Mouse (Mus musculus) v-Abl transformed pro-B cells (cell line): ENCODE results near the gene Ciao2a.

Experiments
- in situ Hi-C, 2 experiments: fragments of 400-800 bp; cut with MboI; formaldehyde crosslinking; loops; one replicate each; pipeline ENCODE4 v1.15.1; 2025; ENCODE audit not compliant: unreplicated experiment in 2 of 2

Gene Ciao2a

GRCm38 (mm10) chr9:66157958-66158830, 31.8 kb downstream of the Ciao2a start, which contains the start of gene Dapk2:
Dapk2 (plus strand) TSS chr9:66158223.
- in situ Hi-C loops = loop anchor here in 1 of 2 experiments (25.0 kb wide), 2 partner anchors 129 to 229 kb away; no protein-coding TSS in a partner anchor

- in situ Hi-C loops = loop anchor here in 1 of 2 experiments (25.0 kb wide), 2 partner anchors 128 to 228 kb away; no protein-coding TSS in a partner anchor
Measured at GRCm38 (mm10) chr9:66158885-66159430, 32.5 kb downstream of the Ciao2a start.

- in situ Hi-C loops = loop anchor here in 1 of 2 experiments (25.0 kb wide), 2 partner anchors 127 to 227 kb away; no protein-coding TSS in a partner anchor
Measured at GRCm38 (mm10) chr9:66160155-66160554, 33.7 kb downstream of the Ciao2a start.

- in situ Hi-C loops = loop anchor here in 1 of 2 experiments (25.0 kb wide), 2 partner anchors 124 to 224 kb away; no protein-coding TSS in a partner anchor
Measured at GRCm38 (mm10) chr9:66162995-66163394, 36.6 kb downstream of the Ciao2a start.

- in situ Hi-C loops = loop anchor here in 1 of 2 experiments (25.0 kb wide), 2 partner anchors 120 to 220 kb away; no protein-coding TSS in a partner anchor
Measured at GRCm38 (mm10) chr9:66167222-66167621, 40.8 kb downstream of the Ciao2a start.

GRCm38 (mm10) chr9:66168233-66168632, 41.8 kb downstream of the Ciao2a start:
- in situ Hi-C loops = loop anchor here in 1 of 2 experiments (25.0 kb wide), 2 partner anchors 119 to 219 kb away; no protein-coding TSS in a partner anchor

- in situ Hi-C loops = loop anchor here in 1 of 2 experiments (25.0 kb wide), 2 partner anchors 117 to 217 kb away; no protein-coding TSS in a partner anchor
Measured at GRCm38 (mm10) chr9:66170506-66170905, 44.1 kb downstream of the Ciao2a start.

- in situ Hi-C loops = loop anchor here in 1 of 2 experiments (25.0 kb wide), 2 partner anchors 116 to 216 kb away; no protein-coding TSS in a partner anchor
Measured at GRCm38 (mm10) chr9:66171275-66171921, 45.0 kb downstream of the Ciao2a start.

GRCm38 (mm10) chr9:66173316-66173855, 47.0 kb downstream of the Ciao2a start:
- in situ Hi-C loops = loop anchor here in 1 of 2 experiments (25.0 kb wide), 2 partner anchors 114 to 214 kb away; no protein-coding TSS in a partner anchor

- in situ Hi-C loops = loop anchor here in 1 of 2 experiments (25.0 kb wide), 2 partner anchors 112 to 212 kb away; no protein-coding TSS in a partner anchor
Measured at GRCm38 (mm10) chr9:66174985-66175384, 48.6 kb downstream of the Ciao2a start.

GRCm38 (mm10) chr9:66177975-66178374, 51.6 kb downstream of the Ciao2a start:
- in situ Hi-C loops = no loop called here

GRCm38 (mm10) chr9:66179795-66180194, 53.4 kb downstream of the Ciao2a start:
- in situ Hi-C loops = no loop called here

- in situ Hi-C loops = no loop called here
Measured at GRCm38 (mm10) chr9:66181126-66181825, 54.9 kb downstream of the Ciao2a start.

- in situ Hi-C loops = no loop called here
Measured at GRCm38 (mm10) chr9:66181826-66182678, 55.6 kb downstream of the Ciao2a start.

- in situ Hi-C loops = no loop called here
Measured at GRCm38 (mm10) chr9:66182679-66182993, 56.2 kb downstream of the Ciao2a start.

- in situ Hi-C loops = no loop called here
Measured at GRCm38 (mm10) chr9:66183023-66183422, 56.6 kb downstream of the Ciao2a start.

GRCm38 (mm10) chr9:66184572-66184971, 58.2 kb downstream of the Ciao2a start:
- in situ Hi-C loops = no loop called here

GRCm38 (mm10) chr9:66186426-66186825, 60.0 kb downstream of the Ciao2a start:
- in situ Hi-C loops = no loop called here
